Mouse (Mus musculus) mouse trophoblast stem cell (cell line): Measurements from ENCODE around the gene Carmil2.

Experiments
- in situ Hi-C, 2 experiments: fragments of 300-500 bp; cut with MseI, MboI; formaldehyde crosslinking; loops; 2 replicates in 1 of 2; 3 replicates in 1 of 2; pipeline ENCODE4 v1.15.1; 2025

Gene Carmil2

GRCm38 (mm10) chr8:105685796-105686308 lies at the start of gene Carmil2:
Carmil2 (plus strand) TSS chr8:105686274.
- in situ Hi-C loops = no loop called here

- in situ Hi-C loops = no loop called here
These were observed 49.0 kb upstream of the Carmil2 start, which contains the start of gene Agrp for GRCm38 (mm10) chr8:105636963-105637510. Agrp (minus strand) TSS chr8:105637393.

- in situ Hi-C loops = no loop called here
These were observed 48.5 kb upstream of the Carmil2 start for GRCm38 (mm10) chr8:105637601-105638041.

- in situ Hi-C loops = no loop called here
These were observed 47.6 kb upstream of the Carmil2 start for GRCm38 (mm10) chr8:105638510-105638909.

- in situ Hi-C loops = no loop called here
These were observed 46.2 kb upstream of the Carmil2 start for GRCm38 (mm10) chr8:105639835-105640234.

GRCm38 (mm10) chr8:105640511-105640910 lies 45.6 kb upstream of the Carmil2 start:
- in situ Hi-C loops = no loop called here

GRCm38 (mm10) chr8:105645205-105645604 lies 40.9 kb upstream of the Carmil2 start:
- in situ Hi-C loops = no loop called here

GRCm38 (mm10) chr8:105648929-105649328 lies 37.1 kb upstream of the Carmil2 start:
- in situ Hi-C loops = no loop called here

GRCm38 (mm10) chr8:105657641-105658040 lies 28.4 kb upstream of the Carmil2 start:
- in situ Hi-C loops = no loop called here

GRCm38 (mm10) chr8:105661167-105661566 lies 24.9 kb upstream of the Carmil2 start:
- in situ Hi-C loops = no loop called here

GRCm38 (mm10) chr8:105677891-105678290 lies 8.2 kb upstream of the Carmil2 start:
- in situ Hi-C loops = no loop called here

- in situ Hi-C loops = no loop called here
These were observed 749 bp upstream of the Carmil2 start for GRCm38 (mm10) chr8:105685325-105685724.

GRCm38 (mm10) chr8:105686551-105686950 lies 477 bp downstream of the Carmil2 start:
- in situ Hi-C loops = no loop called here

- in situ Hi-C loops = no loop called here
These were observed 1.4 kb downstream of the Carmil2 start for GRCm38 (mm10) chr8:105687512-105687911.

GRCm38 (mm10) chr8:105688242-105688752 lies 2.2 kb downstream of the Carmil2 start:
- in situ Hi-C loops = no loop called here

- in situ Hi-C loops = no loop called here
These were observed 3.3 kb downstream of the Carmil2 start for GRCm38 (mm10) chr8:105689256-105689982.

GRCm38 (mm10) chr8:105689983-105690360 lies 3.9 kb downstream of the Carmil2 start:
- in situ Hi-C loops = no loop called here

- in situ Hi-C loops = no loop called here
These were observed 4.9 kb downstream of the Carmil2 start for GRCm38 (mm10) chr8:105690978-105691377.

- in situ Hi-C loops = no loop called here
These were observed 6.5 kb downstream of the Carmil2 start for GRCm38 (mm10) chr8:105692449-105693182.

- in situ Hi-C loops = no loop called here
These were observed 7.6 kb downstream of the Carmil2 start for GRCm38 (mm10) chr8:105693648-105694047.

- in situ Hi-C loops = no loop called here
These were observed 8.2 kb downstream of the Carmil2 start for GRCm38 (mm10) chr8:105694051-105694799.
